Mouse (Mus musculus) E14TG2a.4 (cell line): ENCODE results near the gene Stx1b.

ENCODE experiments used
- H3K27me3 ChIP-seq: 2 replicates; pipeline ENCODE4 v1.6.1; 2014; ENCODE audit warnings: low read length, control low read depth; ENCODE audit not compliant: insufficient read depth
- H3K36me3 ChIP-seq: 2 replicates; pipeline ENCODE4 v1.6.1; 2014; ENCODE audit warnings: low read length, control low read depth; ENCODE audit not compliant: insufficient read depth
- H3K4me1 ChIP-seq: replicated peaks from 2 replicates; pipeline ENCODE4 v1.6.1; 2014; ENCODE audit warnings: low read depth, low read length, control low read depth
- H3K4me3 ChIP-seq: replicated peaks from 2 replicates; pipeline ENCODE4 v1.5.1; 2014; ENCODE audit warnings: mild to moderate bottlenecking, low read length
- H3K9me3 ChIP-seq: 2 replicates; pipeline ENCODE4 v1.6.1; 2014; ENCODE audit warnings: low read length, control low read depth
- CTCF ChIP-seq: conservative IDR thresholded peaks from 2 replicates; pipeline ENCODE4 v1.5.1; 2014; ENCODE audit warnings: low read length
- NANOG ChIP-seq: IDR thresholded peaks from 2 replicates; pipeline ENCODE4 v1.6.1; 2014; ENCODE audit warnings: borderline replicate concordance, low read length, mixed read lengths
- POU5F1 ChIP-seq: IDR thresholded peaks from 2 replicates; pipeline ENCODE4 v1.6.1; 2014; ENCODE audit warnings: low read length, borderline replicate concordance

Gene Stx1b

GRCm38 (mm10) chr7:127770039-127770905 is 54.1 kb downstream of the Stx1b start:
- Histone ChIP-seq H3K27me3 (no peaks in the 10 kb centered on the region), H3K36me3 (peaks cover 50% of the 10 kb centered on the region), H3K9me3 (no peaks in the 10 kb centered on the region), H3K4me3 (peak overlapping the region; percentile 87), H3K4me1 (peaks cover 85% of the 10 kb centered on the region)
- TF ChIP-seq NANOG (no peak), POU5F1 (no peak), CTCF (no peak)

GRCm38 (mm10) chr7:127769651-127770038 is 54.7 kb downstream of the Stx1b start, which contains the start of gene Orai3:
Orai3 (plus strand) TSS chr7:127769815.
- H3K9me3 ChIP-seq = no peaks in the 10 kb centered on the region
- peaks cover 50% of the 10 kb centered on the region for H3K36me3 ChIP-seq
- peak within 1 kb of the TSS; percentile 87 for H3K4me3 ChIP-seq
- peaks cover 85% of the 10 kb centered on the region for H3K4me1 ChIP-seq
- TF ChIP-seq NANOG (no peak), CTCF (no peak), POU5F1 (no peak)
- H3K27me3 ChIP-seq = no peaks in the 10 kb centered on the region

- TF ChIP-seq POU5F1 = no peak
- no peak for TF ChIP-seq CTCF
- TF ChIP-seq NANOG = no peak
- Histone ChIP-seq H3K4me3 (peak overlapping the region; percentile 87), H3K36me3 (peaks cover 50% of the 10 kb centered on the region), H3K4me1 (peaks cover 80% of the 10 kb centered on the region), H3K27me3 (no peaks in the 10 kb centered on the region), H3K9me3 (no peaks in the 10 kb centered on the region)
Measured at GRCm38 (mm10) chr7:127768997-127769593, 55.3 kb downstream of the Stx1b start.

- Histone ChIP-seq H3K36me3 (peaks cover 50% of the 10 kb centered on the region), H3K4me1 (peaks cover 74% of the 10 kb centered on the region), H3K27me3 (no peaks in the 10 kb centered on the region), H3K9me3 (no peaks in the 10 kb centered on the region), H3K4me3 (peak overlapping the region; percentile 65)
- TF ChIP-seq NANOG = no peak
- TF ChIP-seq CTCF = 0 out of 2 replicates have a peak, but pooled peaks have one; percentile 18
Measured at GRCm38 (mm10) chr7:127768346-127768996, 55.9 kb downstream of the Stx1b start.

- Histone ChIP-seq H3K36me3 (peaks cover 53% of the 10 kb centered on the region), H3K4me3 (peak overlapping the region; percentile 65), H3K27me3 (no peaks in the 10 kb centered on the region), H3K9me3 (no peaks in the 10 kb centered on the region), H3K4me1 (peaks cover 68% of the 10 kb centered on the region)
- TF ChIP-seq NANOG = no peak
- TF ChIP-seq POU5F1 = no peak
- no peak for TF ChIP-seq CTCF
Measured at GRCm38 (mm10) chr7:127767671-127768345, 56.5 kb downstream of the Stx1b start.

GRCm38 (mm10) chr7:127766851-127767609 is 57.3 kb downstream of the Stx1b start:
- TF ChIP-seq POU5F1 (no peak), NANOG (no peak), CTCF (no peak)
- H3K4me1 ChIP-seq = peaks cover 60% of the 10 kb centered on the region
- H3K4me3 ChIP-seq = peak overlapping the region; percentile 65
- no peaks in the 10 kb centered on the region for H3K27me3 ChIP-seq
- peaks cover 60% of the 10 kb centered on the region for H3K36me3 ChIP-seq
- no peaks in the 10 kb centered on the region for H3K9me3 ChIP-seq

GRCm38 (mm10) chr7:127765756-127766155 is 58.6 kb downstream of the Stx1b start:
- peaks cover 73% of the 10 kb centered on the region for H3K36me3 ChIP-seq
- H3K27me3 ChIP-seq = no peaks in the 10 kb centered on the region
- no peak overlapping the region for H3K4me3 ChIP-seq
- TF ChIP-seq POU5F1 = no peak
- no peak for TF ChIP-seq CTCF
- TF ChIP-seq NANOG = no peak
- H3K4me1 ChIP-seq = peaks cover 53% of the 10 kb centered on the region
- no peaks in the 10 kb centered on the region for H3K9me3 ChIP-seq
